Mouse (Mus musculus) ovary, adult 18-20 months (tissue): ENCODE measurements around the gene Lrp5.
"Not testable (repeated sequence)": the region's sequence is repeated elsewhere in the genome, so short reads cannot be mapped to it uniquely, and the experiment has no call there.

Source experiments
- DNase-seq: peaks from one replicate; pipeline ENCODE4 v3.0.0; 2022; ENCODE audit warnings: low spot score, mixed read lengths

Gene Lrp5

GRCm38 (mm10) chr19:3695471-3695870 is 9.1 kb upstream of the Lrp5 start:
- peak; percentile 30 for DNase-seq

- DNase-seq, result no peak
Observed at GRCm38 (mm10) chr19:3695006-3695405, 8.6 kb upstream of the Lrp5 start.

GRCm38 (mm10) chr19:3694476-3694875 is 8.1 kb upstream of the Lrp5 start:
- DNase-seq, result no peak

GRCm38 (mm10) chr19:3692414-3693145 is 6.2 kb upstream of the Lrp5 start:
- DNase-seq, result no peak

GRCm38 (mm10) chr19:3691337-3691736 is 5.0 kb upstream of the Lrp5 start:
- no peak for DNase-seq

- DNase-seq, result peak; percentile 31
Observed at GRCm38 (mm10) chr19:3687676-3688171, 1.4 kb upstream of the Lrp5 start.

GRCm38 (mm10) chr19:3685611-3686214 is 651 bp downstream of the Lrp5 start:
- no peak for DNase-seq

- DNase-seq, result no peak
Observed at GRCm38 (mm10) chr19:3684957-3685580, 1.3 kb downstream of the Lrp5 start.

- no peak for DNase-seq
Observed at GRCm38 (mm10) chr19:3684414-3684813, 1.9 kb downstream of the Lrp5 start.

- peak; percentile 72 for DNase-seq
Observed at GRCm38 (mm10) chr19:3681310-3681934, 4.9 kb downstream of the Lrp5 start.

GRCm38 (mm10) chr19:3680732-3681131 is 5.6 kb downstream of the Lrp5 start:
- DNase-seq, result peak; percentile 39

- DNase-seq, result no peak
Observed at GRCm38 (mm10) chr19:3674122-3674855, 12.1 kb downstream of the Lrp5 start.

- DNase-seq, result no peak
Observed at GRCm38 (mm10) chr19:3673149-3673548, 13.2 kb downstream of the Lrp5 start.

GRCm38 (mm10) chr19:3669100-3669499 is 17.3 kb downstream of the Lrp5 start:
- DNase-seq, result peak; percentile 40

GRCm38 (mm10) chr19:3668551-3668950 is 17.8 kb downstream of the Lrp5 start:
- DNase-seq, result no peak

- no peak for DNase-seq
Observed at GRCm38 (mm10) chr19:3667979-3668378, 18.4 kb downstream of the Lrp5 start.

- DNase-seq, result no peak
Observed at GRCm38 (mm10) chr19:3667155-3667895, 19.0 kb downstream of the Lrp5 start.

- DNase-seq, result no peak
Observed at GRCm38 (mm10) chr19:3666632-3667031, 19.7 kb downstream of the Lrp5 start.

- DNase-seq, result no peak
Observed at GRCm38 (mm10) chr19:3665510-3665909, 20.9 kb downstream of the Lrp5 start.

GRCm38 (mm10) chr19:3657947-3658346 is 28.4 kb downstream of the Lrp5 start:
- DNase-seq, result no peak

GRCm38 (mm10) chr19:3657065-3657464 is 29.3 kb downstream of the Lrp5 start:
- not testable (repeated sequence) for DNase-seq
